Mouse (Mus musculus): ENCODE results near the gene Mbnl3. TPM values are rescaled to one million over a fixed set of nuclear protein-coding genes. Genes with fewer than 3 reads are reported as not detected.

Gene Mbnl3
- 1.3 and 2.3 TPM in 2 replicates for polyA plus RNA-seq (2015; fragmentation: Nextera tagmentation; extraction: Ambion mirVana)

GRCm38 (mm10) chrX:51206432-51206831 is at the start of gene Mbnl3:
Mbnl3 (minus strand) TSS chrX:51206532.
- H3K4me1 ChIP-seq (replicated peaks), result no peaks in the 10 kb centered on the region
- H3K27ac ChIP-seq (replicated peaks), result no peak within 1 kb of the TSS
- H3K4me3 ChIP-seq, result peak within 1 kb of the TSS; percentile 49
- H3K9me3 ChIP-seq, result no peaks in the 10 kb centered on the region
- H3K36me3 ChIP-seq, result no peaks in the 10 kb centered on the region
- H3K4me2 ChIP-seq, result peak within 1 kb of the TSS; percentile 81
- ATAC-seq (ENCODE audit: low read depth), result no peak
- peaks cover 28% of the 10 kb centered on the region for H3K27me3 ChIP-seq
- WGBS, result 33% methylated on average over 11 of the region's 11 CpGs
- peak within 1 kb of the TSS; percentile 58; the same call in 1 of the 2 replicates for H3K9ac ChIP-seq

- Histone ChIP-seq H3K9me3 (no peaks in the 10 kb centered on the region), H3K9ac (peak overlapping the region; percentile 58; the same call in 1 of the 2 replicates)
- peak; percentile 84 for ATAC-seq (ENCODE audit: low read depth)
Measured at GRCm38 (mm10) chrX:51205548-51206324, 596 bp downstream of the Mbnl3 start.

GRCm38 (mm10) chrX:51204626-51205547 is 1.4 kb downstream of the Mbnl3 start:
- peak; percentile 85 for ATAC-seq (ENCODE audit: low read depth)
- H3K9me3 ChIP-seq, result no peaks in the 10 kb centered on the region
- no peak overlapping the region for H3K27ac ChIP-seq (replicated peaks)
- WGBS, result 23% methylated on average over 45 of the region's 67 CpGs
- peak overlapping the region; percentile 58 for H3K9ac ChIP-seq
- H3K36me3 ChIP-seq, result no peaks in the 10 kb centered on the region
- H3K4me1 ChIP-seq (replicated peaks), result no peaks in the 10 kb centered on the region
- H3K27me3 ChIP-seq, result peaks cover 28% of the 10 kb centered on the region
- H3K4me2 ChIP-seq, result peak overlapping the region; percentile 81
- peak overlapping the region; percentile 49 for H3K4me3 ChIP-seq

More at GRCm38 (mm10) chrX:51205548-51206324, 596 bp downstream of the Mbnl3 start:
- peaks cover 28% of the 10 kb centered on the region for H3K27me3 ChIP-seq
- 19% methylated on average over 70 of the region's 79 CpGs for WGBS
- H3K4me3 ChIP-seq, result peak overlapping the region; percentile 49
- H3K4me2 ChIP-seq, result peak overlapping the region; percentile 81
- no peaks in the 10 kb centered on the region for H3K36me3 ChIP-seq
- H3K4me1 ChIP-seq (replicated peaks), result no peaks in the 10 kb centered on the region
- H3K27ac ChIP-seq (replicated peaks), result no peak overlapping the region

GRCm38 (mm10) chrX:51197012-51197411 is 9.3 kb downstream of the Mbnl3 start:
- Histone ChIP-seq H3K4me3 (no peak overlapping the region), H3K9me3 (no peaks in the 10 kb centered on the region), H3K27me3 (no peaks in the 10 kb centered on the region), H3K4me2 (no peak overlapping the region), H3K4me1 (replicated peaks) (no peaks in the 10 kb centered on the region), H3K27ac (replicated peaks) (no peak overlapping the region), H3K36me3 (no peaks in the 10 kb centered on the region), H3K9ac (no peak overlapping the region)
- ATAC-seq (ENCODE audit: low read depth), result no peak

GRCm38 (mm10) chrX:51171914-51172313 is 34.4 kb downstream of the Mbnl3 start:
- Histone ChIP-seq H3K4me3 (no peak overlapping the region), H3K9me3 (no peaks in the 10 kb centered on the region), H3K4me1 (replicated peaks) (no peaks in the 10 kb centered on the region), H3K27ac (replicated peaks) (no peak overlapping the region), H3K9ac (no peak overlapping the region), H3K36me3 (no peaks in the 10 kb centered on the region), H3K4me2 (no peak overlapping the region), H3K27me3 (no peaks in the 10 kb centered on the region)
- ATAC-seq (ENCODE audit: low read depth), result no peak
- WGBS, result 50% methylated on average over 2 of the region's 2 CpGs

GRCm38 (mm10) chrX:51171413-51171812 is 34.9 kb downstream of the Mbnl3 start:
- H3K27ac ChIP-seq (replicated peaks), result no peak overlapping the region
- H3K27me3 ChIP-seq, result no peaks in the 10 kb centered on the region
- WGBS, result 57% methylated on average over 6 of the region's 6 CpGs
- ATAC-seq (ENCODE audit: low read depth), result no peak
- no peak overlapping the region for H3K4me2 ChIP-seq
- H3K36me3 ChIP-seq, result no peaks in the 10 kb centered on the region
- no peaks in the 10 kb centered on the region for H3K4me1 ChIP-seq (replicated peaks)
- no peak overlapping the region for H3K9ac ChIP-seq
- no peak overlapping the region for H3K4me3 ChIP-seq
- H3K9me3 ChIP-seq, result no peaks in the 10 kb centered on the region

- Histone ChIP-seq H3K9me3 (no peaks in the 10 kb centered on the region), H3K27ac (replicated peaks) (no peak overlapping the region), H3K27me3 (no peaks in the 10 kb centered on the region), H3K9ac (no peak overlapping the region), H3K4me3 (no peak overlapping the region), H3K4me2 (no peak overlapping the region), H3K4me1 (replicated peaks) (no peaks in the 10 kb centered on the region), H3K36me3 (no peaks in the 10 kb centered on the region)
- ATAC-seq (ENCODE audit: low read depth), result no peak
- WGBS, result 96% methylated on average over 1 of the region's 1 CpGs
Measured at GRCm38 (mm10) chrX:51170404-51170803, 35.9 kb downstream of the Mbnl3 start.

- 50% methylated on average over 5 of the region's 5 CpGs for WGBS
- no peaks in the 10 kb centered on the region for H3K36me3 ChIP-seq
- ATAC-seq (ENCODE audit: low read depth), result no peak
Measured at GRCm38 (mm10) chrX:51169476-51170045, 36.8 kb downstream of the Mbnl3 start.

GRCm38 (mm10) chrX:51167976-51168375 is 38.4 kb downstream of the Mbnl3 start:
- Histone ChIP-seq H3K4me1 (replicated peaks) (no peaks in the 10 kb centered on the region), H3K9ac (no peak overlapping the region), H3K27ac (replicated peaks) (no peak overlapping the region), H3K9me3 (no peaks in the 10 kb centered on the region), H3K36me3 (no peaks in the 10 kb centered on the region), H3K4me2 (no peak overlapping the region), H3K4me3 (no peak overlapping the region), H3K27me3 (no peaks in the 10 kb centered on the region)
- ATAC-seq (ENCODE audit: low read depth), result no peak
- WGBS, result 90% methylated on average over 3 of the region's 3 CpGs

More at GRCm38 (mm10) chrX:51169476-51170045, 36.8 kb downstream of the Mbnl3 start:
- no peak overlapping the region for H3K4me3 ChIP-seq
- H3K4me2 ChIP-seq, result no peak overlapping the region
- H3K27ac ChIP-seq (replicated peaks), result no peak overlapping the region
- no peaks in the 10 kb centered on the region for H3K4me1 ChIP-seq (replicated peaks)
- no peaks in the 10 kb centered on the region for H3K9me3 ChIP-seq
- no peaks in the 10 kb centered on the region for H3K27me3 ChIP-seq
- H3K9ac ChIP-seq, result no peak overlapping the region

GRCm38 (mm10) chrX:51164766-51165165 is 41.6 kb downstream of the Mbnl3 start:
- Histone ChIP-seq H3K4me2 (no peak overlapping the region), H3K9ac (no peak overlapping the region), H3K27ac (replicated peaks) (no peak overlapping the region), H3K4me3 (no peak overlapping the region), H3K27me3 (no peaks in the 10 kb centered on the region), H3K36me3 (no peaks in the 10 kb centered on the region), H3K9me3 (no peaks in the 10 kb centered on the region), H3K4me1 (replicated peaks) (no peaks in the 10 kb centered on the region)
- no peak for ATAC-seq (ENCODE audit: low read depth)
- WGBS, result 81% methylated on average over 5 of the region's 5 CpGs

- Histone ChIP-seq H3K27me3 (no peaks in the 10 kb centered on the region), H3K4me2 (no peak overlapping the region), H3K9me3 (no peaks in the 10 kb centered on the region), H3K36me3 (no peaks in the 10 kb centered on the region), H3K4me1 (replicated peaks) (no peaks in the 10 kb centered on the region), H3K9ac (no peak overlapping the region), H3K4me3 (no peak overlapping the region), H3K27ac (replicated peaks) (no peak overlapping the region)
- ATAC-seq (ENCODE audit: low read depth), result no peak
- 68% methylated on average over 4 of the region's 4 CpGs for WGBS
Measured at GRCm38 (mm10) chrX:51148436-51148835, 57.9 kb downstream of the Mbnl3 start.

- H3K9ac ChIP-seq, result no peak overlapping the region
- H3K4me2 ChIP-seq, result no peak overlapping the region
- H3K4me3 ChIP-seq, result no peak overlapping the region
- H3K36me3 ChIP-seq, result no peaks in the 10 kb centered on the region
- H3K4me1 ChIP-seq (replicated peaks), result no peaks in the 10 kb centered on the region
- H3K27me3 ChIP-seq, result no peaks in the 10 kb centered on the region
- WGBS, result 26% methylated on average over 4 of the region's 4 CpGs
- H3K27ac ChIP-seq (replicated peaks), result no peak overlapping the region
- no peak for ATAC-seq (ENCODE audit: low read depth)
- no peaks in the 10 kb centered on the region for H3K9me3 ChIP-seq
Measured at GRCm38 (mm10) chrX:51146351-51146750, 60.0 kb downstream of the Mbnl3 start.
